Mouse (Mus musculus) liver, adult 2 months (tissue): ENCODE results near the gene Zfp709. TPM values are rescaled to one million over a fixed set of nuclear protein-coding genes. Genes with fewer than 3 reads are reported as not detected.
"Not testable (repeated sequence)": the region's sequence is repeated elsewhere in the genome, so short reads cannot be mapped to it uniquely, and the experiment has no call there.

Source experiments
- DNase-seq: peaks from one replicate; pipeline ENCODE4 v3.0.0-alpha.2; 2011; ENCODE audit warnings: low read depth, low spot score; ENCODE audit errors: extremely low read depth
- H3K27ac ChIP-seq: fragments of 200-500 bp; replicated peaks from 2 replicates; pipeline ENCODE4 v1.5.1; 2012; ENCODE audit warnings: low read depth, mild to moderate bottlenecking, control low read depth, inconsistent platforms, low read length; ENCODE audit not compliant: insufficient read depth
- H3K27me3 ChIP-seq: fragments of 200-500 bp; 2 replicates; pipeline ENCODE4 v1.6.1; 2012; ENCODE audit warnings: mild to moderate bottlenecking, moderate library complexity, low read length, inconsistent platforms; ENCODE audit not compliant: control insufficient read depth, insufficient read depth
- H3K36me3 ChIP-seq: fragments of 200-500 bp; 2 replicates; pipeline ENCODE4 v1.6.1; 2012; ENCODE audit warnings: low read length, inconsistent platforms; ENCODE audit not compliant: control insufficient read depth, insufficient read depth
- H3K4me1 ChIP-seq: fragments of 200-500 bp; 2 replicates; pipeline ENCODE4 v1.6.1; 2011; ENCODE audit warnings: low read length; ENCODE audit not compliant: control insufficient read depth, insufficient read depth
- H3K4me3 ChIP-seq: fragments of 200-500 bp; 2 replicates; pipeline ENCODE4 v1.5.1; 2011; ENCODE audit warnings: low read depth, mild to moderate bottlenecking, control low read depth, low read length, moderate library complexity; ENCODE audit not compliant: insufficient read depth
- H3K79me2 ChIP-seq: fragments of 200-500 bp; 2 replicates; pipeline ENCODE4 v1.6.1; 2012; ENCODE audit warnings: inconsistent platforms, mild to moderate bottlenecking, low read length, moderate library complexity; ENCODE audit not compliant: control insufficient read depth, insufficient read depth
- H3K9ac ChIP-seq: fragments of 200-500 bp; 2 replicates; pipeline ENCODE4 v1.6.1; 2012; ENCODE audit warnings: low read depth, mild to moderate bottlenecking, control low read depth, inconsistent platforms, low read length
- CTCF ChIP-seq: fragments of 200-500 bp; IDR thresholded peaks from 2 replicates; pipeline ENCODE4 v1.5.1; 2011; ENCODE audit warnings: low read depth, low read length, control low read depth
- POLR2A ChIP-seq: fragments of 200-500 bp; IDR thresholded peaks from 2 replicates; pipeline ENCODE4 v1.6.1; 2011; ENCODE audit warnings: low read length, control low read depth; ENCODE audit not compliant: insufficient read depth; ENCODE audit errors: extremely low read depth
- WGBS: fragments of 180-500 bp; shearing (Covaris S2); methylation state at CpG from one replicate; pipeline ENCODE4 v1.1.7; 2018; 5-methylcytosine and 5-hydroxymethylcytosine counted together
- polyA plus RNA-seq: library from polyadenylated mRNA; depleted of rRNA; stranded (reverse); fragments of >200 nt; gene quantifications from 2 replicates; pipeline ENCODE4 v1.2.3, GENCODE M21; 2012; rRNA removed
- total RNA-seq: library from RNA; depleted of rRNA; stranded (reverse); fragments of >200 nt; gene quantifications from 2 replicates; pipeline ENCODE4 v1.2.3, GENCODE M21; 2014; rRNA removed

Zfp709 gene
- total and polyA plus RNA-seq, 2 experiments = 0.18 to 3.1 TPM

- no peak overlapping the region for H3K27ac ChIP-seq
- peaks cover 4% of the 10 kb centered on the region; the same call in 1 of the 2 replicates for H3K79me2 ChIP-seq
- H3K4me3 ChIP-seq = no peak overlapping the region
- DNase-seq = peak; percentile 57
- H3K9ac ChIP-seq = no peak overlapping the region
- TF ChIP-seq POLR2A (no peak), CTCF (no peak)
- peaks cover 32% of the 10 kb centered on the region for H3K36me3 ChIP-seq
- H3K4me1 ChIP-seq = peaks cover 4% of the 10 kb centered on the region
- no peaks in the 10 kb centered on the region for H3K27me3 ChIP-seq
- WGBS = 39% methylated on average over 3 of the region's 3 CpGs
Observed at GRCm38 (mm10) chr8:71926551-71926950, 44.7 kb downstream of the Zfp709 start.

DNA sequence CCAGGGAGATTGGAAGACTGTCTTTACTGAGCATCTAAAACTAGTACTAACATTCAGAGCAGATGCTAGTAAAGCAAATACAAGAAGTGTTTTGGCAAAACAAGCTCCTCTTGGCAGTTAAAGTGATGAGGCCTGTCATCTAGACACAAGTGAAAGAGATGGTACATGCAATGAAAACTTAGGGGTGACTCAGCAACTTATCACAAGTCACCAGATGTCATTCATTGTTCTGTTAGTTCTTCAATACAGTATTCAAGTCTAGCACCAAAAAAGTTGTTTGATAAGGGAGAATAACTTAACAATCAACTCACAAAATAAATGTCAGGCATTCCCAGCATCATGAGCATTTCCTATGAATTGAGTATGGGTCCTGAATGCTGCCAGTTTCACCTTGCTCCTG, 46.0 kb downstream of the Zfp709 start:
- no peak for DNase-seq
- TF ChIP-seq CTCF (no peak), POLR2A (no peak)
- H3K27me3 ChIP-seq = no peaks in the 10 kb centered on the region
- H3K27ac ChIP-seq = no peak overlapping the region
- no peak overlapping the region for H3K4me3 ChIP-seq
- H3K79me2 ChIP-seq = peaks cover 4% of the 10 kb centered on the region; the same call in 1 of the 2 replicates
- no peak overlapping the region for H3K9ac ChIP-seq
- peaks cover 4% of the 10 kb centered on the region for H3K4me1 ChIP-seq
- H3K36me3 ChIP-seq = peaks cover 33% of the 10 kb centered on the region

DNA sequence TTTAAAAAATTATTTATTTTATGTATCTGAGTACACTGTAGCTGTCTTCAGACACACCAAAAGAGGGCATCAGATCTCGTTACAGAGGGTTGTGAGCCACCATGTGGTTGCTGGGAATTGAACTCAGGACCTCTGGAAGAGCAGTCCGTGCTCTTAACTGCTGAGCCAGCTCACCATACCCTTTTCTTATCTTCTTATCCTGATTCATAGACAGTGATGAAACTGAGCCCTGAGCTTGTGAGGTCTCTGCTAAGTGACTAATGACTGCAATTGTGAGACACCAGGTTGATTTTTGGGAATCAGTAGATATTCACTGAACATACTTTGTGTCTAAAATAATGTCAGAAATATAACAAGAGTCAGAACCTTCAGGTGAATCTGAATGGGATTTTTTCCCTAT, 56.2 kb downstream of the Zfp709 start:
- H3K4me3 ChIP-seq, H3K4me1 ChIP-seq, H3K9ac ChIP-seq, H3K79me2 ChIP-seq, DNase-seq, H3K36me3 ChIP-seq, H3K27ac ChIP-seq, H3K27me3 ChIP-seq: not testable (repeated sequence)
- 86% methylated on average over 2 of the region's 2 CpGs for WGBS

- 75% methylated on average over 2 of the region's 2 CpGs for WGBS
- Histone ChIP-seq H3K27ac (no peak overlapping the region), H3K36me3 (no peaks in the 10 kb centered on the region), H3K4me3 (no peak overlapping the region), H3K79me2 (no peaks in the 10 kb centered on the region), H3K9ac (no peak overlapping the region), H3K4me1 (no peaks in the 10 kb centered on the region), H3K27me3 (no peaks in the 10 kb centered on the region)
- TF ChIP-seq CTCF (no peak), POLR2A (no peak)
- no peak for DNase-seq
Observed at GRCm38 (mm10) chr8:71940293-71941208, 58.7 kb downstream of the Zfp709 start.

GRCm38 (mm10) chr8:71941776-71942175, 60.0 kb downstream of the Zfp709 start:
- Histone ChIP-seq H3K27ac (no peak overlapping the region), H3K4me3 (no peak overlapping the region), H3K36me3 (no peaks in the 10 kb centered on the region), H3K79me2 (no peaks in the 10 kb centered on the region), H3K27me3 (no peaks in the 10 kb centered on the region), H3K9ac (no peak overlapping the region), H3K4me1 (no peaks in the 10 kb centered on the region)
- no peak for TF ChIP-seq POLR2A
- no peak for TF ChIP-seq CTCF
- WGBS = 81% methylated on average over 1 of the region's 1 CpGs
- no peak for DNase-seq

Other genes starting within 250 kb of the Zfp709 start
- 0.09 and 0.20 TPM in 2 replicates for gene Unc13a, start 210.3 kb upstream of the Zfp709 start, total RNA-seq
- 0.15 and 0.72 TPM in 2 replicates for gene Unc13a, start 210.3 kb upstream of the Zfp709 start, polyA plus RNA-seq
- gene Jak3, start 205.7 kb upstream of the Zfp709 start, total RNA-seq = 4.0 and 4.6 TPM in 2 replicates
- gene Jak3, start 205.7 kb upstream of the Zfp709 start, polyA plus RNA-seq = 5.7 and 7.9 TPM in 2 replicates
- 0.74 and 1.1 TPM in 2 replicates for gene Insl3, start 192.8 kb upstream of the Zfp709 start, total RNA-seq
- gene Insl3, start 192.8 kb upstream of the Zfp709 start, polyA plus RNA-seq = 4.9 and 8.2 TPM in 2 replicates
- gene B3gnt3, start 180.2 kb upstream of the Zfp709 start, total RNA-seq = 0.92 and 1.3 TPM in 2 replicates
- gene B3gnt3, start 180.2 kb upstream of the Zfp709 start, polyA plus RNA-seq = 1.5 and 2.6 TPM in 2 replicates
- gene Fcho1, start 156.3 kb upstream of the Zfp709 start, total RNA-seq = 0.18 and 0.87 TPM in 2 replicates
- 0.44 and 2.8 TPM in 2 replicates for gene Fcho1, start 156.3 kb upstream of the Zfp709 start, polyA plus RNA-seq
- 3.4 and 3.9 TPM in 2 replicates for gene Zfp882, start 26.6 kb downstream of the Zfp709 start, total RNA-seq
- 0.16 and 0.76 TPM in 2 replicates for gene Zfp882, start 26.6 kb downstream of the Zfp709 start, polyA plus RNA-seq
- 12.7 and 16.9 TPM in 2 replicates for gene Zfp617, start 26.6 kb downstream of the Zfp709 start, total RNA-seq
- 1.7 and 2.0 TPM in 2 replicates for gene Zfp617, start 26.6 kb downstream of the Zfp709 start, polyA plus RNA-seq
- 5.8 and 7.5 TPM in 2 replicates for gene Zfp961, start 69.0 kb downstream of the Zfp709 start, total RNA-seq
- gene Zfp961, start 69.0 kb downstream of the Zfp709 start, polyA plus RNA-seq = 2.7 and 3.8 TPM in 2 replicates
- gene Cyp4f18, start 127.6 kb downstream of the Zfp709 start, total RNA-seq = 0.74 TPM in 2 replicates
- gene Cyp4f18, start 127.6 kb downstream of the Zfp709 start, polyA plus RNA-seq = 0.36 and 1.2 TPM in 2 replicates
- not detected in 2 replicates for gene Olfr372, start 159.2 kb downstream of the Zfp709 start, total RNA-seq
- not detected in 2 replicates for gene Olfr372, start 159.2 kb downstream of the Zfp709 start, polyA plus RNA-seq
- not detected in 2 replicates for gene Olfr373, start 201.2 kb downstream of the Zfp709 start, total RNA-seq
- gene Olfr373, start 201.2 kb downstream of the Zfp709 start, polyA plus RNA-seq = not detected in 2 replicates
- not detected in 2 replicates for gene Olfr374, start 225.0 kb downstream of the Zfp709 start, total RNA-seq
- not detected in 2 replicates for gene Olfr374, start 225.0 kb downstream of the Zfp709 start, polyA plus RNA-seq